Mouse (Mus musculus) hindlimb bud, embryonic 11.5 days (tissue): ENCODE data around the gene Gm3127.
"Not testable (repeated sequence)": the region's sequence is repeated elsewhere in the genome, so short reads cannot be mapped to it uniquely, and the experiment has no call there.

Source experiments
- DNase-seq: peaks from one replicate; pipeline ENCODE4 v3.0.0-alpha.2; 2012; ENCODE audit warnings: low read depth, low spot score; ENCODE audit errors: extremely low spot score

The Gm3127 gene

DNA sequence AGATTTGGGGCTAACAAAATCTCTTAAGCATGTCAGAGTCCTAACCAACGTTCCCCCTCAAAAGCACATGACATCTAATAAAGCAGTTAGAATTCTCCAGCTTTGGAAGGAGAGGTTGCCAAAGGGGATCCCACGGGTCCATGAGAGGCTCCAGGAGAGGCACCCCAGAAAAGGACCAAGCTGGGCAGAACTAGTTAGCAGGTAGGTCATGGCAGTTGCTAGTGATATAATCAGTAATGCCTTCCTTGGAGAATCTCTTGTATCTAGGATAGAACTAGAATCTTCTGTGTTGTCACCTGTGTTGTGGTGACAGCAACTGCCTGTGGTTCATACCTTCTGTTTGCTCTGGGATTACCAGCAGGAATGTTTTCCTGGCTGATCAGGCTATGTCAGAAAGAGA lies at the start of gene Gm3127:
Gm3127 (plus strand) TSS at position 301 of the 400 bp plus-strand sequence.
- DNase-seq, result not testable (repeated sequence)

DNA sequence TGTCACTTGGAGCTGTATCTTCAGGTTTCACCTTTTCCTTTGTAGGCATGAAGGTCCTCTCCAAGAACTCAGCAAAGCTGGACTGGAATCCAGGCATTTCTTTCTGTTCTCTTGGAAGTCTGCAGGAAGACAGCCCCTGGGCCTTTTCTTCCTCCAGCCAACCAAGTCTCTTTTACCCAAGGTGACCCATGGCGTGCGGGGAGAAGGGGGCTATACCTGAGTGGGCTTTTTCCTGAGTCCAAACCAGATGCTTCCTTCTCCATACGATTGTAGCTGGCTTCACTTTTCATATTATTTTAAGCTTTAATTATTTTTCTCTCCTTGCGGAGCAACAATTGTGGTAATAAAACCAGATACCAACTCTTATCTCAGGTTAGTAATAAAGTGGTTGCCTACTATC lies 23.2 kb upstream of the Gm3127 start:
- not testable (repeated sequence) for DNase-seq

DNA sequence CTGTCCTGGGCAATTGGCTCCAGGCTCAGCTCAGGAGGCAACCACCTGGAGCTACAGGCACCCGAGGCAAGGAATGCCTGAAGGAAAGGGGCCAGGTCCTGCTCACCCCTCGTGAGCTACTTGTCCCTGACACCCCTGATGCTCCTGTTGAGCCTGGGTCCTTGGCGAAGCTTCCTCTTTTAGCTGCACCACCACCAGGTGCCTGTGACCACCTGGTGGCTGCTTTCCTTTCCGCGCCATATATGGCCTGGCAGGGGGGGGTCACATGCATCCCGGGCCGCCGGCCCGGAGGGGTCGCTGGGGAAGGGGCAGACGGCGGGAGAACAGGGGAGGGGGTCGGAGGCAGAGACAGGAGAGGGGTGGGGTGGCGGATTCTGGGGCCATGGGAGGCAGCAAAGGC lies 17.2 kb downstream of the Gm3127 start:
- DNase-seq, result not testable (repeated sequence)

DNA sequence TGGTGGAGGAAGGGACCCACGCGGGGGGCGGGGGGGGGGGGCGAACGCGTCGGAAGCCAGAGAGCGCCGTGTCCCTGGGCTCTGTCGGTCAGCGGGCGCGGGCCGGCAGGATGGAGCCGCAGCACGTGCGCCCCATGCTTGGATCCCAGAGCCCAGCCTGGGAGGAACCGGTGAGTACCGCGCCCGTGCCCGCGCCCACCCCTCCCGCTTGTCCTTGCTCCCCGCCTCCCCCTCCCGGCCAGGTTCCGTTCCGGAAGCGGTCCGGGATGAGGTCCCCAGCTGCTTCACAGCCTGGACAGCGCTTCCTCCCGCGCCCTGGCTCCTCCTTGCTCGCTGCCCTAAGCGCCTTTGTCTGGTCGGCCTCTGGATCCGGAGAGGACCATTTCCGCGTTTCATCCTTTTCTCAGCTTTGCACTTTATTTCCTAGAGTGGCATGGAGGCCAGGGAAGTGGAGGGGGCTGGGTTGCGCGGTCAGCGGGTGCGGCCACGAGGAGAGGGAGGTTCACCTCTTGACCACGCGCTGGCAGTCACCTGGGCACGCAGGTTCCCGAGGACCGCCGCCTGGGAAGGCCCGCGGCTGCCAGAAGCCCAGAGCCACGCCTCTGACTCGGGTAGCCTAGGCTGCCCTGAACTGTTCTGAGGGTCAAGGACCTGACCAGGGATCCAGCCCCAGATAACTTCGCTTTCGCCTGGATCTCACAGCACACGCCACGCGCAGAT lies 17.8 kb downstream of the Gm3127 start, which contains the start of gene Gm2974:
Gm2974 (plus strand) TSS at position 86 of the 720 bp plus-strand sequence.
- not testable (repeated sequence) for DNase-seq

DNA sequence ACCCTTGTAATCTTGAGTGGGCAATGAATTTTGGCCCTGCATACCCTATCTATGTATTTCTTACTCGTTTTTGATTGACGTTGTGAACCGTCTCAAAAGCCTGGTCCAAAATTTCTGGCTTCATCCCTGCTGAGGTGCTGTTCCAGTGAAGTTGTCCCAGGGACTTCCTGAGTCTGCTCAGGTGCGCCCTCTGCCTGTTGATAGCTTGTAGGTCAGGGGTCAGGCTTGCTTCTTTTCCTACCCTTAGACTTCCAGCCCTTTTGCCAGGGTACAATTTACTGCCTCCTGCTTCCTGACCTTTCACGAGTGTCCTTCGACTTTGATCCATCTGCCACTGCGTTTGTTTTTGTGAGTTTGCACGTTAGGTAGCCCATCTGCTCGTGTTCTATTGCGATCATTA lies 18.5 kb downstream of the Gm3127 start:
- not testable (repeated sequence) for DNase-seq
